10 mouse cellular contexts compared by ENCODE assay signal in genomic region chr10:110921890-110922289, GRCm38 (mm10). TPM values are rescaled to one million over a fixed set of nuclear protein-coding genes. Genes with fewer than 3 reads are reported as not detected.
DNase-seq lines count a peak whose midpoint lies in the region; ATAC-seq lines count a peak whose summit lies in the region.
"Had no signal": no experiment of that assay in that cellular context is flagged by ENCODE, and none has a peak within 500 bp of the region (broad histone marks: within the 10 kb centered on the region; RNA-seq: fewer than 3 reads in every experiment).

No protein-coding gene starts in this region.

- H3K9me3 ChIP-seq in heart, embryonic 15.5 days (replicated peaks), result 0 out of 2 replicates have a peak, but pooled peaks cover 3% of the 10 kb centered on the region
- no peaks in the 10 kb centered on the region for H3K9me3 ChIP-seq in embryonic facial prominence, embryonic 12.5 days
- no peaks in the 10 kb centered on the region for H3K9me3 ChIP-seq in hindbrain, embryonic 16.5 days (ENCODE audit: control insufficient read depth, low read length)
- H3K9me3 ChIP-seq in midbrain, embryonic 14.5 days (ENCODE audit: control insufficient read depth, low read length), result no peaks in the 10 kb centered on the region

- H3K4me3 ChIP-seq in heart, embryonic 15.5 days, result peak overlapping the region; percentile 90
- H3K4me3 ChIP-seq in embryonic facial prominence, embryonic 12.5 days, result peak overlapping the region; percentile 88
- H3K4me3 ChIP-seq in hindbrain, embryonic 16.5 days (ENCODE audit: low read length), result 0 out of 2 replicates have a peak overlapping the region, but pooled peaks have one; percentile 3
- no peak overlapping the region for H3K4me3 ChIP-seq in midbrain, embryonic 14.5 days (replicated peaks; ENCODE audit: low read depth, low read length)

- peaks cover 65% of the 10 kb centered on the region for H3K4me1 ChIP-seq in heart, embryonic 15.5 days (replicated peaks)
- peaks cover 33% of the 10 kb centered on the region for H3K4me1 ChIP-seq in embryonic facial prominence, embryonic 12.5 days
- H3K4me1 ChIP-seq in hindbrain, embryonic 16.5 days (ENCODE audit: control insufficient read depth, insufficient read depth, low read depth, low read length), result peaks cover 14% of the 10 kb centered on the region
- H3K4me1 ChIP-seq in midbrain, embryonic 14.5 days (ENCODE audit: control insufficient read depth, insufficient read depth, low read length), result peaks cover 16% of the 10 kb centered on the region

- H3K27ac ChIP-seq in heart, embryonic 15.5 days, result no peak overlapping the region
- no peak overlapping the region for H3K27ac ChIP-seq in embryonic facial prominence, embryonic 12.5 days
- H3K27ac ChIP-seq in hindbrain, embryonic 16.5 days (ENCODE audit: low read depth, low read length), result no peak overlapping the region
- no peak overlapping the region for H3K27ac ChIP-seq in midbrain, embryonic 14.5 days (replicated peaks; ENCODE audit: low read depth, low read length)

- no peak for ATAC-seq in heart, embryonic 15.5 days (replicated peaks; ENCODE audit: insufficient number of reproducible peaks, insufficient read depth, low FRiP score, low read depth)
- ATAC-seq in embryonic facial prominence, embryonic 12.5 days (ENCODE audit: insufficient number of reproducible peaks, insufficient read depth, low FRiP score, low TSS enrichment), result no peak
- no peak for ATAC-seq in hindbrain, embryonic 16.5 days
- no peak for ATAC-seq in midbrain, embryonic 14.5 days (ENCODE audit: low FRiP score, low TSS enrichment)
- no peak for ATAC-seq in erythroblast, adult 5-6 weeks (replicated peaks; ENCODE audit: low FRiP score, poor library complexity, severe bottlenecking)
- ATAC-seq: CD4-positive, CD25-positive, alpha-beta regulatory T cell, adult 4 months had no signal

- peak overlapping the region; percentile 83 for H3K4me2 ChIP-seq in heart, embryonic 15.5 days
- H3K4me2 ChIP-seq in embryonic facial prominence, embryonic 12.5 days (replicated peaks), result peak overlapping the region; percentile 76
- peak overlapping the region; percentile 92 for H3K4me2 ChIP-seq in hindbrain, embryonic 16.5 days (ENCODE audit: low read length)
- peak overlapping the region; percentile 97 for H3K4me2 ChIP-seq in midbrain, embryonic 14.5 days (ENCODE audit: low read length)

- no peaks in the 10 kb centered on the region for H3K36me3 ChIP-seq in heart, embryonic 15.5 days
- peaks cover 4% of the 10 kb centered on the region; the same call in 1 of the 2 replicates for H3K36me3 ChIP-seq in embryonic facial prominence, embryonic 12.5 days
- H3K36me3 ChIP-seq in hindbrain, embryonic 16.5 days (ENCODE audit: control insufficient read depth, insufficient read depth, low read length), result no peaks in the 10 kb centered on the region
- no peaks in the 10 kb centered on the region for H3K36me3 ChIP-seq in midbrain, embryonic 14.5 days (ENCODE audit: control insufficient read depth, insufficient read depth, low read length)

- no peaks in the 10 kb centered on the region for H3K27me3 ChIP-seq in heart, embryonic 15.5 days
- no peaks in the 10 kb centered on the region for H3K27me3 ChIP-seq in embryonic facial prominence, embryonic 12.5 days
- no peaks in the 10 kb centered on the region for H3K27me3 ChIP-seq in hindbrain, embryonic 16.5 days (replicated peaks; ENCODE audit: control insufficient read depth, insufficient read depth, low read length)
- no peaks in the 10 kb centered on the region for H3K27me3 ChIP-seq in midbrain, embryonic 14.5 days (ENCODE audit: control insufficient read depth, insufficient read depth, low read length)

- H3K9ac ChIP-seq in heart, embryonic 15.5 days, result peak overlapping the region; percentile 11; the same call in 1 of the 2 replicates
- H3K9ac ChIP-seq in embryonic facial prominence, embryonic 12.5 days, result peak overlapping the region; percentile 24; the same call in 1 of the 2 replicates
- H3K9ac ChIP-seq in hindbrain, embryonic 16.5 days (ENCODE audit: low read depth, low read length), result no peak overlapping the region
- H3K9ac ChIP-seq in midbrain, embryonic 14.5 days (replicated peaks; ENCODE audit: low read length), result no peak overlapping the region

- 31% methylated on average over 3 of the region's 3 CpGs for WGBS in heart, embryonic 15.5 days
- 49% methylated on average over 3 of the region's 3 CpGs for WGBS in embryonic facial prominence, embryonic 12.5 days
- 78% methylated on average over 3 of the region's 3 CpGs for WGBS in hindbrain, embryonic 16.5 days
- 81% methylated on average over 3 of the region's 3 CpGs for whole genome bisulfite sequencing in midbrain, embryonic 14.5 days

- no peak for DNase-seq in heart, adult 18-20 months
- no peak for DNase-seq in midbrain, embryonic 14.5 days
- DNase-seq in spleen, postnatal 10 days (ENCODE audit: low spot score in 2 of 2), result no peak
- no peak for DNase-seq in gastrocnemius, postnatal 10 days
- DNase-seq: cerebellum, postnatal 25 days had no signal

RNA-seq across cellular contexts. Expression of gene Csrp2, which starts 2.3 kb away (rescaled TPM):
- 386 and 434 TPM in 2 replicates for polyA plus RNA-seq in heart, embryonic 15.5 days (2015; fragmentation: Nextera tagmentation; extraction: Ambion mirVana)
- 10 to 100 TPM; 28.4 to 32.3 TPM for total RNA-seq in heart, adult 18-20 months (2021)
- polyA plus RNA-seq in embryonic facial prominence, embryonic 12.5 days (2016; fragmentation: Nextera tagmentation; extraction: Ambion mirVana), result 239 and 253 TPM in 2 replicates
- 120 and 121 TPM in 2 replicates for polyA plus RNA-seq in hindbrain, embryonic 16.5 days (2015; fragmentation: Nextera tagmentation; extraction: Ambion mirVana)
- 88.3 and 92.4 TPM in 2 replicates for polyA plus RNA-seq in midbrain, embryonic 14.5 days (2014; fragmentation: Nextera tagmentation; extraction: Ambion mirVana)
- total RNA-seq in gastrocnemius, postnatal 10 days (2021), result 10 to 100 TPM; 39.6 to 43.8 TPM
- 31.7 TPM in 1 of 2 replicates, not detected in the other for total RNA-seq in erythroblast, adult 5-6 weeks (2015; ENCODE audit: low replicate concordance)
- 3.2 and 11.5 TPM in 2 replicates for total RNA-seq in erythroblast, adult 5-6 weeks (2017; ENCODE audit: low replicate concordance)

Comparison
In these comparisons a context has a peak if more than half of its experiments do, and no peak if none do; other contexts are left out.
1. H3K9ac ChIP-seq: peak in heart, embryonic 15.5 days (single experiment) and embryonic facial prominence, embryonic 12.5 days (single experiment); none in hindbrain, embryonic 16.5 days (single experiment) and midbrain, embryonic 14.5 days (single experiment).
2. Peak in every context shown above with its lines, with median percentiles within 50 percentile points of each other: H3K4me2 ChIP-seq.